Mouse (Mus musculus) hindbrain, embryonic 16.5 days (tissue): ENCODE results near the gene Tbxa2r. TPM values are rescaled to one million over a fixed set of nuclear protein-coding genes. Genes with fewer than 3 reads are reported as not detected.

Source experiments
- ATAC-seq: fragments of 200-750 bp; cut with Nextera tagmentation; 2 replicates; pipeline ENCODE4 v1.8.0; 2017; ENCODE audit warnings: moderate TSS enrichment, moderate library complexity
- H3K27ac ChIP-seq: fragments of 300-500 bp; sonication (generic); 2 replicates; pipeline ENCODE4 v1.5.1; 2014; ENCODE audit warnings: low read depth, mild to moderate bottlenecking, control low read depth, low read length, moderate library complexity
- H3K27me3 ChIP-seq: fragments of 300-500 bp; sonication (generic); replicated peaks from 2 replicates; pipeline ENCODE4 v1.6.1; 2014; ENCODE audit warnings: low read length; ENCODE audit not compliant: control insufficient read depth, insufficient read depth
- H3K36me3 ChIP-seq: fragments of 300-500 bp; sonication (generic); 2 replicates; pipeline ENCODE4 v1.6.1; 2014; ENCODE audit warnings: mild to moderate bottlenecking, low read length, moderate library complexity, mixed read lengths; ENCODE audit not compliant: control insufficient read depth, insufficient read depth
- H3K4me1 ChIP-seq: fragments of 300-500 bp; sonication (generic); 2 replicates; pipeline ENCODE4 v1.6.1; 2014; ENCODE audit warnings: low read depth, low read length; ENCODE audit not compliant: control insufficient read depth, insufficient read depth
- H3K4me2 ChIP-seq: fragments of 300-500 bp; sonication (generic); 2 replicates; pipeline ENCODE4 v1.6.1; 2014; ENCODE audit warnings: mild to moderate bottlenecking, low read length, control low read depth, moderate library complexity
- H3K4me3 ChIP-seq: fragments of 300-500 bp; sonication (generic); 2 replicates; pipeline ENCODE4 v1.5.1; 2014; ENCODE audit warnings: mild to moderate bottlenecking, low read length, control low read depth, moderate library complexity
- H3K9ac ChIP-seq: fragments of 300-500 bp; sonication (generic); 2 replicates; pipeline ENCODE4 v1.6.1; 2014; ENCODE audit warnings: low read depth, mild to moderate bottlenecking, control low read depth, low read length, moderate library complexity
- H3K9me3 ChIP-seq: fragments of 300-500 bp; sonication (generic); 2 replicates; pipeline ENCODE4 v1.6.1; 2014; ENCODE audit warnings: mild to moderate bottlenecking, low read length, moderate library complexity; ENCODE audit not compliant: control insufficient read depth
- WGBS: fragments of 180-500 bp; shearing (Covaris S2); extraction: QIAGEN DNeasy Blood & Tissue Kit; methylation state at CpG from one replicate; pipeline ENCODE4 v1.1.7; 2014; 5-methylcytosine and 5-hydroxymethylcytosine counted together
- polyA plus RNA-seq: library from polyadenylated mRNA; unstranded; fragments of >200 nt; fragmentation: Nextera tagmentation; extraction: Ambion mirVana; gene quantifications from 2 replicates; pipeline ENCODE4 v1.2.1, GENCODE M21; 2015

Gene Tbxa2r
- polyA plus RNA-seq, 1 experiment from 2014 or later, result 5.4 TPM

- Histone ChIP-seq H3K9ac (no peak overlapping the region), H3K4me2 (no peak overlapping the region), H3K9me3 (no peaks in the 10 kb centered on the region), H3K27me3 (no peaks in the 10 kb centered on the region), H3K27ac (no peak overlapping the region), H3K4me1 (peaks cover 23% of the 10 kb centered on the region), H3K4me3 (no peak overlapping the region), H3K36me3 (peaks cover 28% of the 10 kb centered on the region)
- ATAC-seq, result no peak
- 25% methylated on average over 7 of the region's 9 CpGs for WGBS
Measured at GRCm38 (mm10) chr10:81304597-81305238, 23.8 kb upstream of the Tbxa2r start.

DNA sequence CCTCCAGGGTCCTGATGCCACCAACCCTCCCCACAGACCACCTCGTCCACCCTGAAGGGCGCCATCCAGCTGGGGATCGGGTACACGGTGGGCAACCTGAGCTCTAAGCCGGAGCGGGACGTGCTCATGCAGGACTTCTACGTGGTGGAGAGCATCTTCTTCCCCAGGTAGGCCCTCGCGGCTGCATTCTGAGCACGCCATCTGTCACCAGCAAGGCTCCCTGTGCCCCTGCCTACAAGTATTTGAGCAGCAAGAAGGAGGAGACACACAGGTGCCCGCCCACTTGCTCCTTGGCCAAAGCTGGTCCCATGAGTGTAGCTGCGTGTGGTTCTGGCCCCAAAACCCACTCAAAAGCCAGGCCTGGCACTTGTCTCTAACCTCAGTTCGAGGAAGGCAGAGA, 22.9 kb upstream of the Tbxa2r start:
- Histone ChIP-seq H3K36me3 (peaks cover 31% of the 10 kb centered on the region), H3K4me1 (peaks cover 18% of the 10 kb centered on the region), H3K4me2 (no peak overlapping the region), H3K9me3 (no peaks in the 10 kb centered on the region), H3K9ac (no peak overlapping the region), H3K4me3 (no peak overlapping the region), H3K27me3 (no peaks in the 10 kb centered on the region), H3K27ac (no peak overlapping the region)
- ATAC-seq, result no peak
- WGBS, result 89% methylated on average over 14 of the region's 14 CpGs

- no peak overlapping the region for H3K4me2 ChIP-seq
- peaks cover 34% of the 10 kb centered on the region for H3K36me3 ChIP-seq
- peaks cover 17% of the 10 kb centered on the region for H3K4me1 ChIP-seq
- no peak overlapping the region for H3K27ac ChIP-seq
- no peaks in the 10 kb centered on the region for H3K9me3 ChIP-seq
- no peak overlapping the region for H3K4me3 ChIP-seq
- ATAC-seq, result no peak
- 95% methylated on average over 12 of the region's 12 CpGs for WGBS
- no peaks in the 10 kb centered on the region for H3K27me3 ChIP-seq
- H3K9ac ChIP-seq, result no peak overlapping the region
Measured at GRCm38 (mm10) chr10:81306173-81306668, 22.3 kb upstream of the Tbxa2r start.

GRCm38 (mm10) chr10:81306837-81307682, 21.5 kb upstream of the Tbxa2r start:
- Histone ChIP-seq H3K27ac (no peak overlapping the region), H3K36me3 (peaks cover 41% of the 10 kb centered on the region), H3K27me3 (no peaks in the 10 kb centered on the region), H3K4me1 (peaks cover 13% of the 10 kb centered on the region), H3K9me3 (no peaks in the 10 kb centered on the region), H3K9ac (no peak overlapping the region), H3K4me2 (no peak overlapping the region), H3K4me3 (no peak overlapping the region)
- ATAC-seq, result no peak
- 93% methylated on average over 21 of the region's 21 CpGs for WGBS

DNA sequence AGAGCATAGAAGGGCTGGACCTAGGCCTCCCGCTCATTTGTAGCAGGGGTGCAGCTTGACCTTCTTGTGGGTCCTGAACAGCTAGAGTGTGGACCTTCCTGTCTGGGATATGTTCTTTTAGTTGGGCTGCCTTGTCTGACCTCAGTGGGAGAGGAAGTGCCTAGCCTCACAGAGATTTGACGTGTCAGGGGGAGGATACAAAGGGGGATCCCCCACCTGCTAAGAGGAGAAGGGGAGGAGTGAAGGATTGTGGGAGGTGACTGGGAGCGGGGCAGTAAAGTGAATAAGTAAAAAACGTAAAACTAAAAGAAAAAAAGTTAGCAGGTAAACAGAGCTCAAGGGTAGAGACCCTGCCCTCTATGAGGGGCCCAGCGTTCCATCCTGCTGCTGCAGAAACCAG, 19.0 kb upstream of the Tbxa2r start:
- Histone ChIP-seq H3K4me3 (no peak overlapping the region), H3K4me2 (no peak overlapping the region), H3K27ac (no peak overlapping the region), H3K27me3 (no peaks in the 10 kb centered on the region), H3K36me3 (peaks cover 60% of the 10 kb centered on the region), H3K4me1 (peaks cover 2% of the 10 kb centered on the region; the same call in 1 of the 2 replicates), H3K9me3 (no peaks in the 10 kb centered on the region), H3K9ac (no peak overlapping the region)
- ATAC-seq, result no peak
- 92% methylated on average over 5 of the region's 5 CpGs for WGBS

DNA sequence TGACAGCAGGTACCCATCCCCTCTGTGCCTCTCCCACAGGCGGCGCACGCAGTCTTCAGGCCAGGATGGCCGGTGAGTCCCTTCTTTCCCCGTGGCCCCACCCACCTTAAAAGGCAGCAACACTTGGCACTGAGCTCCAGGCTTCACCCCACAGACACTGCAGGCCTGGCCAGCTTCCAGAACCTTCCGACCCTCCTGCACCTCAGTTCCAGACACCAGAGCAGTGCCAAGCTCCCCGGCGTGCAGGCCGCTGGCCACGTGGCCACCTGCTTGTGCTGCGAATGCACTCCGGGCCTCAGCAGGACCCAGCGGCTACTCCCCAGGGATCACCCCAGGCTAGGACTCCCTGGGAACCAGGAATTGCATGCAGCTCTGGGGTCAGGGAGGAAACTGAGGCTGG, 14.9 kb upstream of the Tbxa2r start:
- Histone ChIP-seq H3K4me2 (no peak overlapping the region), H3K4me3 (no peak overlapping the region), H3K9ac (no peak overlapping the region), H3K9me3 (no peaks in the 10 kb centered on the region), H3K4me1 (no peaks in the 10 kb centered on the region), H3K27ac (no peak overlapping the region), H3K27me3 (no peaks in the 10 kb centered on the region), H3K36me3 (peaks cover 66% of the 10 kb centered on the region)
- no peak for ATAC-seq
- 93% methylated on average over 13 of the region's 13 CpGs for WGBS

- Histone ChIP-seq H3K4me2 (no peak overlapping the region), H3K27me3 (no peaks in the 10 kb centered on the region), H3K36me3 (peaks cover 62% of the 10 kb centered on the region), H3K27ac (no peak overlapping the region), H3K4me3 (no peak overlapping the region), H3K9ac (no peak overlapping the region), H3K9me3 (no peaks in the 10 kb centered on the region), H3K4me1 (peaks cover 5% of the 10 kb centered on the region)
- no peak for ATAC-seq
- WGBS, result 81% methylated on average over 7 of the region's 7 CpGs
Measured at GRCm38 (mm10) chr10:81314201-81314600, 14.3 kb upstream of the Tbxa2r start.

DNA sequence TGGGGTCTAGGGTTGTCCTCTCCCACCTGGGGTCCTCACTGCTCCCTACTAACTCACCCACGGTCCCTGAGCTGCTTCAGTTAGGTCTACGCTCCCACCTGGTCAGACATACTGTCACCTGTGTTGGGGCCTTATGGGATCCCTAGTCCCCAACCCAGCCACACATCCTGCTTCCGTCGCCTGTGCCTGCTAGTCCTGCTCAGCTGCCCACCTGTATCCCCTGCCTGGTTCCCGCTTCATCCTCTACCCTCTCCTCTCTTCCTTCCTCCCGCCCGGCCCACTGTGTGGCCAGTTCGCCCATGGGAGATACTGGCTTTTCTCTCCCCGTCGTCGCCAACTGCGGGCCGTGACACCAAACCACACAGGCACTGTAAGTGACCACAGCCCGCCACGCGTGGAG, 12.9 kb upstream of the Tbxa2r start:
- no peak for ATAC-seq
- H3K9ac ChIP-seq, result no peak overlapping the region
- no peak overlapping the region for H3K4me2 ChIP-seq
- H3K4me3 ChIP-seq, result no peak overlapping the region
- no peaks in the 10 kb centered on the region for H3K27me3 ChIP-seq
- H3K9me3 ChIP-seq, result no peaks in the 10 kb centered on the region
- WGBS, result 92% methylated on average over 16 of the region's 16 CpGs
- H3K4me1 ChIP-seq, result peaks cover 11% of the 10 kb centered on the region
- H3K27ac ChIP-seq, result no peak overlapping the region
- peaks cover 56% of the 10 kb centered on the region for H3K36me3 ChIP-seq

GRCm38 (mm10) chr10:81316338-81317060, 12.0 kb upstream of the Tbxa2r start:
- peak overlapping the region; percentile 2; the same call in 1 of the 2 replicates for H3K4me2 ChIP-seq
- H3K36me3 ChIP-seq, result peaks cover 49% of the 10 kb centered on the region
- no peaks in the 10 kb centered on the region for H3K27me3 ChIP-seq
- H3K4me1 ChIP-seq, result peaks cover 12% of the 10 kb centered on the region
- H3K9me3 ChIP-seq, result no peaks in the 10 kb centered on the region
- WGBS, result 48% methylated on average over 16 of the region's 16 CpGs
- H3K9ac ChIP-seq, result 0 out of 2 replicates have a peak overlapping the region, but pooled peaks have one; percentile 11
- ATAC-seq, result no peak
- H3K4me3 ChIP-seq, result no peak overlapping the region
- H3K27ac ChIP-seq, result no peak overlapping the region
